Mouse (Mus musculus): ENCODE results near the gene Tgif1.

The Tgif1 gene

DNA sequence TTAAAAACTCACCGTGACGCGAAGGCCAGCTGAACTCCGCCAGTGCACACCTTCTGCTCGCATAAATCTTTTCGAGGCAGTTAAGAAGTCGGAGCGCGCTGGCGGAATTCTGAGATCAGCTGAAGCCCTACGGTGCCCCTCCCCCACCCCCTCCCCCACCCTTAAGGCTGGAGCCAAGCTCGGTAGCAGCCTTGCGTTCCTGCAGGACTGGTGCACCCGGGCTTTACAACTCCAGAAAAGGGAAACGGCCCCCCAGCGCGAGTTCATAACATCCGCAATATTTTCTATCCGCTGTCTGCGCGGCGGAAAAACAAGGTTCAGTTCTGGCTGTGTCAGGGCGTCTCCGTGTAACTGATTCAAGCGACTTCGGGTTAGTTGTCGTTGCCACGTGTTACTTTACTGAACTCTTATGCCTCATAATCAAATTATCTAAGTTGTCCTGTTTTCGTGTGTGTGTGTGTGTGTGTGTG lies at the start of gene Tgif1:
Gene Tgif1, minus strand, starts transcription at position 111 of the 470 bp plus-strand sequence.
- DNase-seq = no peak

DNA sequence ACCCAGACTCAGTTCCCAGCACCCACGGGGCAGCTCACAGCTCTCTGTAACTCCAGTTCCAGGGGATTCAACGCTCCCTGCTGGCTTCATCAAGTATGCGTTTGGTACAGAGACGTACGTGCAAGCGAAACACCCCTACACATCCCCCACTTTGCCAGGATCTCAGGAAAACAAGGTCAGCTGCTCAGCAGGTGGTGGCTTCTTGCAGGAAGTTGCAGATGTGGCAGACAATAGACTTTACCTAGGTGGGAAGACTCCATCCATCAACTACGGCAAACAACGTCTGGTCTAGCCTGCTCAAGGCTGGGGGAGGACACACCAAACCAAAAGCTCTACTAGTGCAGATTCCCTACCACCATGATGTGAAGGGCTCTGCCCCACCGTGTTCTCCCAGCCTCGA lies 47.3 kb upstream of the Tgif1 start:
- DNase-seq = no peak

DNA sequence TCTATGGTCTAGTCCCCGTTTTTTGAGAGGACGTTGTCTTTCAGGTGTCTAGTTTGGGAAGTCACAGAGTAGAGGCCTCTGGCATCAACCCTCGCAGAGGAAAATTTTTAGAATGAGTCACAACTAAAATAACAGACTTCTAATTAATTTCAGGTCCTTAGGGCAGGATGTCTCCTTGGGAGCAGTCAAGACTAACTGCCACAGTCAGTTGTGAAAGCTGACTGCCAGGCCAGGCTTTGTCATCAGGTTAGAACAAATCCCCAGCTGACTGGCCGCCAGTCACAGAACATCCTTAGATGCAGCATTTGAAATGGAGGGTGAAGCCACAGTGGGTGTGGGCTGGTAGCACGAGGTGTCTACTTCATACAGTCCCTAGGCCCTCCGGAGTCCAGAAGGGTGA lies 46.3 kb upstream of the Tgif1 start:
- no peak for DNase-seq

- peak; percentile 8 for DNase-seq
These were observed 41.5 kb upstream of the Tgif1 start for GRCm38 (mm10) chr17:70894867-70895266.

- DNase-seq = no peak
These were observed 39.8 kb upstream of the Tgif1 start for GRCm38 (mm10) chr17:70893151-70893550.

DNA sequence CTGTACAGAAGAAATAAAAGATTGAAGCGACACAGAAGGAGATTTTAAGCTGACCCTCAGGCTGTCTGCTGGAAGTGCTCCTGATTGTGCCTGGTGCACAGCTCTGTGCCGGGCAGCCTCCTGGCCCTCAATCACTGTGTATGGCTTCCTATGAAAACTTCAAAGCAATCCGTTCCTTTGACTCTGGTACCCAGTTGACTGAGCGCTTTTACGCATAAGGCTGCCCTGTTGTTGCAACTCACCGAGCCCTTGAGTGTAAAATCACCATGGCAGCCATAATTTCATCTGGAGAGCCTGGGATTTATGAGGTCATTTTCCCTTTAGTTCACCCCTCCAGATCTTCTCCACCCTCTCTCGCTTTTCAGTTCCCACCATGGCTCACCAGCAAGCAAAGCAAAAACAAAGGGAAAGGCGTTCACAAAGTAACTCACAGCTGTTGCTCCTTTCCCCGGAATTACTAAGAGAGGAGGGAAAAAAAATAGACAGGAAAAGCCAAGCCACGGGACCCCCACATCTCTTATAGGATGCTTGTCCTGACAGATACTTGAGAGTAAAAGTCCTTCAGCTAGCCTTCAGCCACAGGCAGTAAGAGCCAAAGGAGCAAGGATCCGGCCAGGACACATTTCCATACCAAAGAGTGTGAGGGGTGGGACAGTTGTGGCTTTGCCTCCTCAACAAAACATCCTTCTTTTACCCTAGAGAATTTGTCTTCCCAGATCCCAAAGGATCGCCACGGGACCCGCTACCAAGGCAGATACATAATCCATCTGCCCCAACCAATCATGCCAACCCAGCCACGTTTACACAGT lies 39.1 kb upstream of the Tgif1 start:
- DNase-seq = no peak

GRCm38 (mm10) chr17:70890571-70890970 lies 37.2 kb upstream of the Tgif1 start:
- DNase-seq = no peak

DNA sequence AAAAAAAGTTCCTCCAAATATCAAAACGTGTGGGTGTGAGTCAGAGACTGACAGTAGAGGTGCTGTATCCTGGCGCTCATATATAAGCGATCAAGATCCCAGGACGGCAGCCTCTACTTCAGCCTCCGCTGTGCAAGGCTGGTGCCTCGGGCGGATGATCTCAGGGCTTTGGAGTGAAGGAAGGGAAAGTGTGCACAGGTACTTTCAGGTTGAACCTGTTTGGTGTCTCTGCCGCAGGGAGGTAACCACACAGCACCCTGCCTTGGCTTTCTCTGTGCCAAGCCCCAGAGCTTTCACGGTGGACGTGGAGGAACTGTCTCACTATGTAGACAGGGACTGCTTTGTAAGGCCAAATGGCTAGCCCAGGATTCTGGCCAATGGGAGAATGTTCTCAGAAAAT lies 35.3 kb upstream of the Tgif1 start:
- DNase-seq = no peak

- no peak for DNase-seq
These were observed 34.5 kb upstream of the Tgif1 start for GRCm38 (mm10) chr17:70887848-70888247.

DNA sequence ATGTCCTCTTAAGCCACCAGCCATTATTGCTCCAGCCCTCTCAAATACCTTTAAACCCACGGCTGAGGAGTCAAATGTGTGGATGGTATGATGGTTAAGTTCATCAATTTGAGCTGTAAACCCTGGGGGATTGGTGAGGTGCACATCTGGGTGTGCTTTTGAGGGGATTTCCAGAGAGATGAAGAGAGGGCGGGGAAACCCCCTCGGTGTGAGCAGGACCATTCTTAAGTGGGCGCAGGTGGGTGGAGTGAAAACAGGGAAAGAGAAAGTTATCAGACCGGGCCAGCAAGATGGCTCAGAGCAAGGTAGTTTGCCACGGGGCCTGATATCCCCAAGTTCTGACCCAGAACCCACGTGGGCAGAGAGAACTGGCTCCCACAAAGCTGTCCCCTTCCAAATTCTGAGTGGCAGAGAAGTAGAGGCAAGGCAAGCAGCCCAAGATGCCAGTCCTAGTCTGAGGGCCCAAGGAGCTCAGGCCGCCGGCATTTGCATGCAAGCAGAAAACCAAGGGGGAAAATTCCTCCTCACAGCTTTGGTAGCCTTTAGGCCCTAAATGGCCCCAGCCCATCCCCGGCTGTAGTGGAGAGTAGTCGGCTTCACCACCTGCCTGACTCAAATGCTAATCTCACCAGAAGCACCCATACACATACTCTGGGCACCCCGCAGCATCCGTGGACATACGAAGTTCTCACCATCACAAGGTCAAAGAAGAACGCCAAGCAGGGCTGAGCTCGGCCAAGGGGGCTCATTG lies 33.5 kb upstream of the Tgif1 start:
- no peak for DNase-seq

GRCm38 (mm10) chr17:70885868-70886267 lies 32.5 kb upstream of the Tgif1 start:
- no peak for DNase-seq

DNA sequence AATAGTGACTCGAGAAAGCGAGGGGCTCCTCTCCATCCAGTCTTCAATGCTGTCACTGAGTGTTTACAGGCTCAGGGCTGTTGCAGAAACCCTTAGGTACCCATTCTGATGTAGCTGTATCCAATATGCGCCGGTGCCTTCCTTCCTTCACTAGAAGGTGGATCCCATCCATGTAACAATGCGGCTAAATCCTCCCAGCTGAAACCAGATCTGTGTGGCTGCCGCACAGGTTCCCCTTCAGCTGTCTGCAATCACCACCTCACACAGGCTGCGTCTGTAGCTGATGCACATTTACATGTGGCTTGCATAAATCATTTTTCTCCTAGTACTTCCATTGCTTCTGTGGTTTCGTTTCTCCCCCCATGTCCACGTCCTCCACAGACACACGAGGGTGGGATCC lies 28.6 kb upstream of the Tgif1 start:
- no peak for DNase-seq

- no peak for DNase-seq
These were observed 27.8 kb upstream of the Tgif1 start for GRCm38 (mm10) chr17:70881194-70881593.

- no peak for DNase-seq
These were observed 24.9 kb upstream of the Tgif1 start for GRCm38 (mm10) chr17:70878237-70878636.

GRCm38 (mm10) chr17:70873778-70874124 lies 20.4 kb upstream of the Tgif1 start:
- DNase-seq = no peak

GRCm38 (mm10) chr17:70872936-70873777 lies 19.8 kb upstream of the Tgif1 start:
- no peak for DNase-seq

DNA sequence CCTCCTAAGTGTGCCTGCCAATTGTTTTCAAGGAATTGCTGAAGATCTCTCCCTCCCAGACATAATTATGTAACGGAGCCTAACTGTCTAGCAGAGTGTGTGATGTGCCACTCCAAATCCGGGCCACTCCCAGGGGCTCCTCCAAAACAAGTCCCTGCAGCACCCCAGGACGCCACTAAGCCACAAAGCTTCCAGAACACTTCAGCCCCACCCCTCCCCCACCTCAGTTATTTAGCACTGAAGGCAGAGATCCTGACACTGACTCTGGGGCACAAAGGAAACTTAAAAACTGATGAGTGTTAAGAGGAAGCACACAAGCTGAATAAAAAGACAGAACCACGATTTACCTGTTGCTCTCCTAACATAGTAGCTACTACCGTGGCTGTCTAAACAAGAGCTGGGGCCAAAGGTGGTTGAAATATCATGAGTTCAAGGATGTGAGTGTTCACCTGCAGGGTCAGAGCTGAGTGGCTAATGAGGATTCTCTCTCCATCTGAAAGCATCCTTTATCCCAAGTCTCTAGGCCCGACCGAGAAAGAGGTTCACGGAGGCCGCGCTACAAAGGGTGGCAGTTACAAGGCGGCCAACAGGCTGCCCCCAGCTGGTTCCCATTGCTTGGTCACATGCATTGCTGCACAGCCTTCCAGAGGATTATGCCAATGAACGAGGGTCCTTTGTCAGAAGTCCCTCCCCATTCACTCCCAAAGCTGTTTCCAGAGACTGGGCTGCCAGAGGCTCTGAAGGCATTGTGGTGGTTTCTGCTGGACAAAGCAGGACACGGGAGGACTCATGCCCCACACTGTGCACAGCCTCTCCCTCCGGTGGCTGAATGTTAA lies 19.0 kb upstream of the Tgif1 start:
- DNase-seq = no peak

DNA sequence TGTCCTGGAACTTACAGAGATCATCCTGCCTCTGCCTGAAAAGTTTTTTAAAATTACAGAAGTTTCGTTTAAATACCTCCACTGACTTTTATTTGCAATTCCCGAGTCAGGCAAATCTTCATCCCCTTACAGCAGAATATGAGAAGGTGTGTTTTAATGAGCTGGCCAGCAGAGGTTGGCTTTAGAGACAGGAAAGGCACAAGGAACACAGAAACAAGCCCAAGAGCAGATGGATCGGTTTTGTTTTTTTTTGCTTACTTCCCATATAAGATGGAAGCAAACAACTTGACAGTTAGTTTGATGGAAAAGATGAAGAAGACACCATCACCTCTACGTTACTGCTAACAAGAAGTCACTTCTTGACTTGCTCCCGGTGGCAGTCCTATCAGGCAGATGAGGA lies 18.3 kb upstream of the Tgif1 start:
- DNase-seq = no peak

DNA sequence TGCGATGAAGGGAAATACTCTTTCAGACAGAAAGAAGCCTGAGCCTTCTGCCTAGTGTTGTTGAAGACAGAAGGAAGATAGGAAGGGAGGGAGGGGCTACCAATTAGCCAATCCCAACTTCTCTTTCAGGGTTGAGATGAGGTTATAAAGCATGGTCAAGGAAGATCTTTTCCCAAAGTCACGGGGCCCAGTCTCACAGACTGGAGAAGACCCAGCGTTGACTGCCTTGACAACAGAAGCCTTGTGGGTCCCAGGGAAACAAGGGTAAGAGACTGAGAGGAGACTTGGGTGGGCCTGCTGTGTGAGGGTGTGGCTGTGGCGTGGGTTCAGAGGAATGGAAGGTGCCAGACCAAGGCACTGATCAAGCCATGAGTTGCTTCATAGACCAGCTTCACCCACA lies 17.2 kb upstream of the Tgif1 start:
- no peak for DNase-seq

GRCm38 (mm10) chr17:70868577-70869229 lies 15.4 kb upstream of the Tgif1 start:
- DNase-seq = no peak

DNA sequence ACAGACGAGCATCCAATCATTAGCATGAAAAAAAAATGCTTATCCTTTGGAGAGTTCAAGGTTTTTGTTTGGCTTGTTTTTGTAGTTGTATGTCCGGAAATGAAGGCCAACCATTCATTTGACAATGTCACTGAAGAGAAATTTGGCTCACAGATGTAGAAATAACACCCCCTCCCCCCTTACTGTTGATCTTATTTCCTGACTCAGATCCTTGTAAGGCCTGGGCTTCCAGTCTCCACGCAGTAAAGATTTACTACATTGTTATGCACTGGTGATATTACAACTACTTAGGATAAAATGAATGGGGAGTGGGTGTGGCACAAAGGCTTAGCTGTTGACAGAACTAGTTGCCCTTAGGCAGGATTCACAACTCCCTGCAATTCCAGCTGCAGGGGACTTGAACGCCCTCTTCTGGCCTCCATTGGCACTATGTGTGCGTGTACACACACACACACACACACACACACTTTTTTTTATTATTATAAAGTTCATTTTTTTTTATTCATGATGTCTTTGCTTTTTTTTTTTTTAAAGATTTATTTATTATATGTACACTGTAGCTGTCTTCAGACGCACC lies 13.3 kb upstream of the Tgif1 start:
- DNase-seq = no peak

DNA sequence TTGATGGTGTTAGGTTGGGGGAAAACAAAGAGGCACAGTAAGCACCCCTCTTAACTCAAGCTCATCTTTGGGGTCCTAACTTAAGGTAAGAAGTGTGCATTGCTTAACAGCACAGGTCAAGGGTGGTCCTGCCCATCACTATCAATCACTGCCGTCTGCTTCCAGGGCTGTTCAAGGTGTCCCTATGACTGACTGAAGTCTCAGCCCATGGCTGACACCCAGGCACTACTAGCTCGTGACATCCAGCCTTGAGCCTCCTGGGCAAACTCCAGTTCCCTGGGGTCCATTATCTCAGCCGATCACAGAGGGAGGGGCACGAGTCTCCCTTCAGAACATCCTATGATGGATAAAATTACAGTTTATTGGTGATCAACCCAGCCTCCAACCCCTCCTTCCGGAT lies 12.7 kb upstream of the Tgif1 start:
- no peak for DNase-seq

Measured in right cerebral cortex, adult 18-20 months (tissue).